Mouse (Mus musculus) embryo, embryonic 10 days (tissue): ENCODE measurements around the gene Gata3.

Experiments
- DNase-seq: peaks from one replicate; pipeline ENCODE4 v3.0.0-alpha.2; 2015; ENCODE audit warnings: low spot score

The Gata3 gene

DNA sequence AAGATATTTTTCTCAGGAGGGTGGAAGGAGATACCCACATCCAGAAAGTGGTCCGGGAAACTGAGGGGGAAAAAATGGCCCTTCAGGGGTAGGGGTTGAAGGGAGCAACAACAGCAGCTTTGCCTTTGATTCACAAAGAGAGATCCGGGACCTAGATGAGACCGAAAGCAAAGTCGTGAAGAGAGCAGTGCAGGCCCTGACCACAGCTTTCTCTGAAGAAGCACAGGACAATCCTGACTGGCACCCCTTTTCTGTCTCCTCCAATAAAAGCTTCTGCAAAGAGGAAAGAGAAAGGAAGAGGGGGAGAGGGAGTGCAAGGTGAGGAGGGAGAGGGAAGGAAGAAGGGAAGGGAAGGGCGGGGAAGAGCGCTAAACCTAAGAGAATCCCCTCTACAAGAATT, 18.0 kb downstream of the Gata3 start:
- DNase-seq = no peak

DNA sequence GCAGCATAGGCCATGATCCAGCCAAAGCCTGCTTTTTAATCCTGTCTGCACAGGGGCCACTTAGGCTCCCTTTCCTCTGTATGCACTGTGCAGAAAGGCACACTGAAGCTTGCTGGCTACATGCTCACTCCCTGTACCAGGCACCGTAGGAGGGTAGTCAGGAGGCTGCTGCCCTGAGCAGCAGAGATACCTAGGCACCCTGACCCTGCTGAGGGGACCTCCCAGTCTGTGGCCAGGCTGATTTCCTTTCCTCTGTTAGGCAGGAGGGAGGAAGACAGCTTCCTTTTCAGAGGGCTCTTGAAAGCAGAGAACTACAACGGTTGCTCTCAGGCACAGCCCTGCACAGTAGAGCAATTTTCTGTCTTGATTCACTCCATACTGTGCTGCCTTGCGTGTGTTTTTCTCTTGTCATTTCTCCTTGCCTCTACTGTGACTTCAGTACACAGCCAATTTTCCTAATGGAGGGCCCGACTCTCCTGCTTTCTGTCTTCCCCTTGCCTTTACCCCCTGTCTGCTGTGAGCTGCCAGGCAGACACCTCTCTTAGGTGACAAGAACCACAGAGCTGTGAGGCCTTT, 18.6 kb downstream of the Gata3 start:
- peak; percentile 17 for DNase-seq

DNA sequence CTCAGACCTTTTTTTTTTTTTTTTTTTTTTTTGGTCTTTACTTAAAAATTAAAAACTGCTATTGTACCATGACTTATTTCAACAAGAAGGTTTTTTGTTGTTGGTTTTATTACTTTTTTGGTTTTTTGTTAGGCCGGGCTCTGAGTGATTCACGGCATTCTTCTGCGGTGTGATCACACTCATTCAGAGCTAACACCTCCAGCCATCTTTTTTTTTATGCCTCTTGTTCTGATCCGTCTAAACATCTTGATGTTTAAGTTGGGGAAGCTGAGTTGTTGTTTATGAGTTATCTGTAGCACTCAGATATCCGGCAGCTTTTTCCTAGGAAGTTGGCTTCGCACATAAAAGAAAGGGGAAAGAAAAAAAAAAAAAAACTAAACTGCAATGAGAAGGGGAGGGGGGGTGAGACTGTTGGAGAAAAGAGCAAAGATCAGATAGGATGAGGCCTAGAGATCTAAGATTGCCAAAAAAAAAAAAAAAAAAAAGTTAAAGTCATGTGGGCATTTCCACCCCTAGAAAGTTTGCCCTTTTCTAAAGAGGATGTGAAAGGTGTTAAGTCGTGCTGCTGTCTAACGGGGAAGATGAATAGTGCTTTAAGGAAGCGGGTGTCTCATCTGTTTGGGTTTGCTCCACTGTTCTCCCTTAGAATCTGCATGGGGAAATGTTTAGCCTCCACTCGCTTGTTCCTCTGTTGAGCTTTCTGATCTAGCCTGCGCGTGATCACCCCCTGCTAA, 22.6 kb downstream of the Gata3 start:
- no peak for DNase-seq

DNA sequence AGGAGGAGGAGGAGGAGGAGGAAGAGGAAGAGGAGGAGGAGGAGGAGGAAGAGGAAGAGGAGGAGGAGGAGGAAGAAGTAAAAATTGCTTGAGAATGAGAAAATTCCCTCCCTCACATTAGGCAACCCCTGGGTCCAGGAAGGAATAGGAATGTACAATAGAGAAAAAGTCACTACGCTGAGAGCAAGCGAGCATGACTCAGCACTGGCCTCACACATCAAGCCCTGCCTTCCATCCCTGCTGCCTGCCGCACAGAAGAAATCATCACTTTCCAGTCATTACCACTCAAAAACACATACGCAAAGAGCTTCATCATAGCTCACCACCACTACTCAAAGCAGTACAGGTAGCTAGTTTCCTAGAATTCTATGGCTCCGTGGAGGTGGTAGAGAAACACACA, 29.1 kb downstream of the Gata3 start:
- no peak for DNase-seq

DNA sequence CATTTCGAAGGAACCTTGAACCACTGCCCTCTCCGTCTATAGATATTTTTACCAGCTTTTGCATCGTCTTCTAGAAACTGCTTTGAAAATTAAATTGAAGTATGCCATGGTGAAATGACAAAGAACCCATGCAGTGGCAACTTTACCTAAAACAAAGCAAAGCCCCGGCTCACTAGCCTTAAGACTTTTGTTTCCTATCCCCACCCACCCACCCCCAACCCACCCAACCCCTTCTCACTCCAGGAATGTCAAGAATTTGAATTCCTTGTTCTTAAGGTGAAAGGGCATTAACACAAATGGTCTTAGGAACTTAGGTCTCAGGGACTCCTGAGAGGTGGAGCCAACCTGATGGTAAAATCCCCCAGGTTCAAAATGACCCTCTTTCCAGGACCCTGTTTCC, 34.0 kb downstream of the Gata3 start:
- no peak for DNase-seq

DNA sequence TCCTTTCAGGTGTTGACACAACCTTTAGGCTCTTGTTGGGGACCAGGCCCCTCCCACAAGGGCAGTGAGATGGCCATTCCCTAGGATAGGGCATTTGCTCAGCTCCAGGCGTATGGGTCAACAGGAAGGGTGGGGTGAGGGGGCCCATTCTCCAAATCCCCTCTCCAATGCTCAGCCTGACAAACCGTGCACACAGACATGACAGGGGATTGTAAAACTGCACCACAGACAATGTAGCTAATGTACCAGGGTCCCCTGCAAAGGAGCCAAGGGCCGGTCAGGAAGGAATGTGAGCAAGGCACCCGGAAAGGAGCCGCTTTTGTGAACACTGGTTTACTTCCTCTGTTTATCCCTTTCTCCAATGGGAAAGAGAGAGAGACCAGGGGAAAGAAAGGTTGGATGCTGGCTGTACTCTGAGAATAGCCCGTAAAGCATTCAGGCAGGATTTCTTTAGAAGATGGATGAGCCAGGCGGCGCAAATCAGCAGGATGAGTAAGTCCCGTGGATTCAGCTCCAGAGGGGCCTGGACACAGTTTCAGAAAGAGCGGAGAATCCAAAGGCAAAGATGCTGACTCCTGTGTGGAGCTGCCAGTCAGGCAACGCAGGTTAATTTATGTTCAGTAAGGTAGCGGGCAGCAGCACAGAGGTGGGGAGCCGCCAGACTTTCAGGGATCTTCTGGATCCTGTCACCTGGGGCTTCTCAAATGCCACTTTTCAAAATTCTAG, 36.8 kb downstream of the Gata3 start:
- DNase-seq = no peak

DNA sequence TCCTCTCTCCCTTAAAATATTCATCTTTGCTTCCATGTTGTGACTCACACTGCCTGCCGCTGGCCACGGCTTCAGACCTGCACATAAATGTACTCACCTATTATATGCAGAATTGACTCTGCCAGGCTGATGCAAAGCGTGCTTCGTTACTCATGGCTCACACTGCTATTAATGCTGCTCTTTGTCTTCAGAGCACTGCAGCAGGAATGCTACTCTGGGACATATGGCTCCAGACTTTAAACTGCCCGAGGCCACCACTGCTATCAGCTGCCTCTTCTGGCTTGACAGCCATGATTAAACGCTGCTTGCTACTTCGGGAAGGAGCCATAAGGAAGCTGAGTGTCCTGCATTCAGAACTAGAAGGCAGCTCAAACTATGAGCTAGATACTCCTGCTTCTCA, 54.6 kb downstream of the Gata3 start:
- DNase-seq = peak; percentile 43

DNA sequence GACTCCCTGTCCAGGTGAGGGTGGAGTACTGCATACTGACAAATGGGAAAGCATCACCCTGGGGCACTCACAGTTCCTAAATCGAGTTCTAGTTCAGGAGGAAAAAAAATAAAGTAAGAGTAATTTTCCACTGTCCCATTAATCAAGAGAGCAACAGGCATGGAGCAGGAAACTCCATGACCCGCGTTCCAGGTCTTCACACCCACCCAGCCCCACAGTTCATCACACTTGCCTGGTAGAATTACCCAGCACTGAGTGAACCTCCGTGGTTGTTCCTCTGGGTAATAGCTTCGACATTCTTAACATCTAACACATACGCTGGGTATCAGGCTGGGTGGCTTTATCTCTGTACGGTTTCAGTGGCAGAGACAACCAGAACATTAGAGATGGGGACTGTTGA, 56.1 kb downstream of the Gata3 start:
- DNase-seq = no peak

DNA sequence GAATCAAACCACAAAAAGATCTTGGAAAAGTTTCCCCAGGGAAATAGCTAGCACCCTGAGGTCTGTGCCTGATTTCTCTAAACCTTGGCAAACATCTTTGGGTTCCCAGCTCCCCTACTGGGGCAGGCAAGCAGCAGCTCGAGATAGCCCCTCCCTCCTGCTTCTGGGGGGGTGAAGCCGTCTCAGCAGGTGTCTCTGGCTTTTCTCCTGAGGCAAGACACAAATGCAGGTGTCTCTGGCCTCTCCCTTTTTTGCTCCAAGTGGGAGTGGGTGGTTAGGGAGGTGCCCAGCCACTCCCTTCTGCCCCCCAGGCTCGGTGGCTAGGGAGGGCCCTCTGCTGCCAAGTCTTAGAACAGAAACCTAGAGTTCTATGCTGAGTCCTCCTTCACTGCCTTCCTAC, 62.2 kb downstream of the Gata3 start:
- no peak for DNase-seq

DNA sequence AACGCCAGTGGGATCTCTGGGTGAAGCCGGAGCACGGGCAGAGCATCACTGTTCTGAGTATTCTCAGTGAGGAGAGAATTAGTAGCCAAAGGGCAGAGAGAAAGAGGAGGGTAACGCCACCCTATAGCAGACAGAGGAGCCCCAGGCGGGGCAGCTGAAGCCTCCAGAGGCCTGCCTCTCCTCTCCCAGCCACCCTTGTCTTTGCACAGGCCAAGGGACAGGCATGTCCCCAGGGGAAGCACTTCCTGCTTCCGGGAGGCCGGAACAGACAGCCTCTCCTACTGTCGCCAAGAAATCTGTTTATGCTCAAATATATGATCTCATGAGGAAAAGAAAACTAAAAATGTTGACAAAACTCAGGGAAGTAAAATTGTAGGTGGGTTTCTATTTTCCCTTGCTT, 69.2 kb downstream of the Gata3 start:
- DNase-seq = no peak

DNA sequence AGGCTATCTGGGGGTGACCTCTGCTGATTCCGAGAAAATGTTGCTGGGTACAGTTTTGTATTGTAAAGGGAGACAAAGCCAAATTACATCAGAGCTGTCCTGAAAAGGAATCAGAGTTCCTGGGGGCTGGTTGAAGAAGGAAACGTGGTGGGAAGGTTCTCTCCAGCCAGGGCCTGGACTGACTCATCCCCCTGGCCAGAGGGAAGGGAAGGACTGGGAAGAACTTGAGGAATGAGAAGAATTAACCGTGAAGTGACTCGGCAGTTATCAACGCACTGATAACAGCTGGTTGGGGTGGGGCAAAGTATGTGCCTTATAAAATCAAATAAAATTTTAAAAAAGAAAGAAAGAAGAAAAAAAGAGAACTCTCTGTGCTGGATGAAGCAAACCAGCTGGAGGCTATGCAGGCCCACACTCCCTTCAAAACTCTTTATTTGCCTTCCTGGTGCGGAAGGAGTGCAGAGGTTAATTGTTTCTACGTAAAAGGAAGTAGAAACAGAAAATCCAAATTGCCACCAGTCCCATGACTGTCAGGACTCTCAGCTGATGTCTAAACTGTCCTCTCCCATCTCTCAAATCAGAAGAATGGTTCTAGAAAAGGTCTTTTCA, 71.6 kb downstream of the Gata3 start:
- no peak for DNase-seq
